Mouse (Mus musculus): ENCODE measurements at regions not wholly inside any gene's neighbourhood (a gene's known extent, or its start where the extent isn't known, plus 50 kb on each side); places are given as distances from the start of the nearest gene placed in this dataset.

DNA sequence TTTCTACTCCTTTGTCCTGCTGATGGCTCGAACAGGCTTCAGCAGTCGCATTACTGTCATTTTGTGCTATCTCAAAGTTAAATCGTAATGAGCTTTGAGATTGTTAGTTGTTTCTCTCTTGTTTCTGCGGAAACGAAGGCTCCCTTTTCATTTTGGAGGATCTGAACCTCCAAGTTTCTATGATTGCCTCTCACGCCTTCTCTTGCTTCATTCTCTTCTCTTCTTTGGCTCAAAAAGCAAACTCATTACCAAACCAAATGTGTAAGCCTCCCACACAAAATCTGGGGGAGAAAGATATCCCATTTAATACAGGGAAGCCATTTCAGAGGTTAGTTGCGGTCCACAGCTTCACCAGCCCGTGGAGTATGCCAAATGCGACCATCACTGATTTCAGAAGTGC lies 121.1 kb upstream of the Gm6657 start:
- no peak overlapping the region for H3K9ac ChIP-seq (ENCODE audit: low read depth, low read length)
- ATAC-seq = no peak
- no peak overlapping the region for H3K4me3 ChIP-seq (ENCODE audit: low read length)
- H3K4me2 ChIP-seq (ENCODE audit: low read depth, low read length) = no peak overlapping the region
- 87% methylated on average over 9 of the region's 9 CpGs for WGBS
- H3K36me3 ChIP-seq (ENCODE audit: control insufficient read depth, insufficient read depth, low read length) = no peaks in the 10 kb centered on the region
- no peaks in the 10 kb centered on the region for H3K9me3 ChIP-seq (ENCODE audit: control insufficient read depth, low read length)
- H3K27ac ChIP-seq (ENCODE audit: low read length) = no peak overlapping the region
- H3K27me3 ChIP-seq (replicated peaks; ENCODE audit: control insufficient read depth, insufficient read depth, low read length) = no peaks in the 10 kb centered on the region
- H3K4me1 ChIP-seq (ENCODE audit: control insufficient read depth, insufficient read depth, low read length) = no peaks in the 10 kb centered on the region

GRCm38 (mm10) chr12:78074290-78074802 lies 119.7 kb upstream of the Gm6657 start:
- Histone ChIP-seq H3K36me3 (ENCODE audit: control insufficient read depth, insufficient read depth, low read length) (no peaks in the 10 kb centered on the region), H3K9ac (ENCODE audit: low read depth, low read length) (no peak overlapping the region), H3K27me3 (replicated peaks; ENCODE audit: control insufficient read depth, insufficient read depth, low read length) (no peaks in the 10 kb centered on the region), H3K27ac (ENCODE audit: low read length) (no peak overlapping the region), H3K9me3 (ENCODE audit: control insufficient read depth, low read length) (no peaks in the 10 kb centered on the region), H3K4me3 (ENCODE audit: low read length) (no peak overlapping the region), H3K4me1 (ENCODE audit: control insufficient read depth, insufficient read depth, low read length) (no peaks in the 10 kb centered on the region), H3K4me2 (ENCODE audit: low read depth, low read length) (no peak overlapping the region)
- 87% methylated on average over 8 of the region's 8 CpGs for WGBS
- ATAC-seq = no peak

GRCm38 (mm10) chr12:78077285-78077684 lies 116.8 kb upstream of the Gm6657 start:
- Histone ChIP-seq H3K4me1 (ENCODE audit: control insufficient read depth, insufficient read depth, low read length) (no peaks in the 10 kb centered on the region), H3K9me3 (ENCODE audit: control insufficient read depth, low read length) (no peaks in the 10 kb centered on the region), H3K9ac (ENCODE audit: low read depth, low read length) (no peak overlapping the region), H3K27ac (ENCODE audit: low read length) (no peak overlapping the region), H3K27me3 (replicated peaks; ENCODE audit: control insufficient read depth, insufficient read depth, low read length) (no peaks in the 10 kb centered on the region), H3K4me3 (ENCODE audit: low read length) (no peak overlapping the region), H3K4me2 (ENCODE audit: low read depth, low read length) (no peak overlapping the region), H3K36me3 (ENCODE audit: control insufficient read depth, insufficient read depth, low read length) (no peaks in the 10 kb centered on the region)
- no peak for ATAC-seq
- WGBS = 48% methylated on average over 5 of the region's 5 CpGs

DNA sequence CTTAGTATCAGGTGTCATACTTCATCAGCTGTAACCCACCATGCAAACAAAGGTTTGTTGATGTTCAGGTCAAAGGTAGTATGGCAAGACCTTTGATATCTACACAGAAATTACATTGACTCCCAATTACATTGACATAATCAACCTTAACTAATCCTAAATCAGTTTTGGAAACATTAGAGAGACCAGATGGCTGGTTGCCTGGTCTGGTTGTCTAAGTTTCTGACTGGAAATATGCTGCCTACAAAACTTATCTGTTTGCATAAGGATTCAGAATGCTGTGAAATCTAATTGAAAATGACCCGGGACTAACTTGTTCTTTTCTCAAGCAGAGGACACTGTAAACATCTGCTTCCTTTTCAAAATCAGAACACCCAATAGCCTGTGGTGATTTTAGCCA lies 111.9 kb upstream of the Gm6657 start:
- H3K27me3 ChIP-seq (replicated peaks; ENCODE audit: control insufficient read depth, insufficient read depth, low read length) = no peaks in the 10 kb centered on the region
- H3K4me2 ChIP-seq (ENCODE audit: low read depth, low read length) = no peak overlapping the region
- no peak for ATAC-seq
- H3K27ac ChIP-seq (ENCODE audit: low read length) = no peak overlapping the region
- H3K4me1 ChIP-seq (ENCODE audit: control insufficient read depth, insufficient read depth, low read length) = no peaks in the 10 kb centered on the region
- H3K9me3 ChIP-seq (ENCODE audit: control insufficient read depth, low read length) = no peaks in the 10 kb centered on the region
- no peaks in the 10 kb centered on the region for H3K36me3 ChIP-seq (ENCODE audit: control insufficient read depth, insufficient read depth, low read length)
- no peak overlapping the region for H3K4me3 ChIP-seq (ENCODE audit: low read length)
- WGBS = 42% methylated on average over 1 of the region's 1 CpGs
- no peak overlapping the region for H3K9ac ChIP-seq (ENCODE audit: low read depth, low read length)

DNA sequence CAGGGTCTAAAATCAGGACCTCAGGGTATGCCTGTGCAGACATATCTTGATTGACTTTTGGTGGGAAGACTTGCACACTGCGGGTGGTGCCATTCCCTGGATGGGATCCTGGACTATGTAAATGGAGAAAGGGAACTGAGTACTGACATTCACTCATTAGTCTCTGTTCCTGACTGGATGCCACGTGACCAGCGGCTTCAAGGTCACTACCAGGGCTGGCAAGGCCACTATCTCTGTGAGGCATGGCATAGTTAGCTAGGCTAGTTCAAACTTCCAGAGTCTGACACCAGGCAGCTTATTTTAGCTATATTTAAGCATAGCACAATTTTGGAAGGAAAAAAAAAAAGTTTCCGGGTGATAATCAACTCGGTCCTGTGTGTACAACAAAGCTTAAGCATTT lies 108.0 kb upstream of the Gm6657 start:
- Histone ChIP-seq H3K9ac (ENCODE audit: low read depth, low read length) (no peak overlapping the region), H3K4me2 (ENCODE audit: low read depth, low read length) (no peak overlapping the region), H3K36me3 (ENCODE audit: control insufficient read depth, insufficient read depth, low read length) (no peaks in the 10 kb centered on the region), H3K27me3 (replicated peaks; ENCODE audit: control insufficient read depth, insufficient read depth, low read length) (no peaks in the 10 kb centered on the region), H3K9me3 (ENCODE audit: control insufficient read depth, low read length) (no peaks in the 10 kb centered on the region), H3K4me1 (ENCODE audit: control insufficient read depth, insufficient read depth, low read length) (no peaks in the 10 kb centered on the region), H3K27ac (ENCODE audit: low read length) (no peak overlapping the region), H3K4me3 (ENCODE audit: low read length) (no peak overlapping the region)
- ATAC-seq = no peak
- 80% methylated on average over 5 of the region's 5 CpGs for whole genome bisulfite sequencing

- WGBS = 55% methylated on average over 1 of the region's 1 CpGs
- no peaks in the 10 kb centered on the region for H3K36me3 ChIP-seq (ENCODE audit: control insufficient read depth, insufficient read depth, low read length)
Measured at GRCm38 (mm10) chr12:78087921-78088320, 106.1 kb upstream of the Gm6657 start.

DNA sequence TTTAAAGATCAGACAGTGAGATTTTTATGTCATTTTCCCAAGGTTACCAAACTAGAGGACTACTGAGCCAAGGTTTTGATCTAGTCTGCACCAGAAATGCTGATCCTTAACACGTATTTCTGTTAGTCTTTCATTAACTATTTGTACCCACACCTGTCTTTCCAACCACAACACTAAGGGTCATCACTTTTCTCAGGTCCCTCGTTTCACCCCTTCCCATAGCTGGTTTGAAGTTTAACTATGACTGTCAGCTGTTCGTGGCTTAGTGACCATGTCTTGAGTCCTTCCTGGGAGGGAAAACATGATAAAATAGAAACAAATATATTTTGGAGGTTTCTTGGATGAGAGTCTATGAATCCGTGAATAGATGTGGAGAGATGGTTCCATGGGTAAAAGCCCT lies 99.6 kb upstream of the Gm6657 start:
- no peaks in the 10 kb centered on the region for H3K36me3 ChIP-seq (ENCODE audit: control insufficient read depth, insufficient read depth, low read length)
- 84% methylated on average over 4 of the region's 4 CpGs for WGBS
- no peak for ATAC-seq
- no peak overlapping the region for H3K9ac ChIP-seq (ENCODE audit: low read depth, low read length)
- H3K27me3 ChIP-seq (replicated peaks; ENCODE audit: control insufficient read depth, insufficient read depth, low read length) = no peaks in the 10 kb centered on the region
- H3K4me2 ChIP-seq (ENCODE audit: low read depth, low read length) = no peak overlapping the region
- H3K4me1 ChIP-seq (ENCODE audit: control insufficient read depth, insufficient read depth, low read length) = no peaks in the 10 kb centered on the region
- no peak overlapping the region for H3K4me3 ChIP-seq (ENCODE audit: low read length)
- no peak overlapping the region for H3K27ac ChIP-seq (ENCODE audit: low read length)
- no peaks in the 10 kb centered on the region for H3K9me3 ChIP-seq (ENCODE audit: control insufficient read depth, low read length)

More at GRCm38 (mm10) chr12:78087921-78088320, 106.1 kb upstream of the Gm6657 start:
- no peaks in the 10 kb centered on the region for H3K27me3 ChIP-seq (replicated peaks; ENCODE audit: control insufficient read depth, insufficient read depth, low read length)
- H3K27ac ChIP-seq (ENCODE audit: low read length) = no peak overlapping the region
- H3K9me3 ChIP-seq (ENCODE audit: control insufficient read depth, low read length) = no peaks in the 10 kb centered on the region
- H3K9ac ChIP-seq (ENCODE audit: low read depth, low read length) = no peak overlapping the region
- no peak overlapping the region for H3K4me2 ChIP-seq (ENCODE audit: low read depth, low read length)
- H3K4me3 ChIP-seq (ENCODE audit: low read length) = no peak overlapping the region
- no peak for ATAC-seq
- H3K4me1 ChIP-seq (ENCODE audit: control insufficient read depth, insufficient read depth, low read length) = no peaks in the 10 kb centered on the region

DNA sequence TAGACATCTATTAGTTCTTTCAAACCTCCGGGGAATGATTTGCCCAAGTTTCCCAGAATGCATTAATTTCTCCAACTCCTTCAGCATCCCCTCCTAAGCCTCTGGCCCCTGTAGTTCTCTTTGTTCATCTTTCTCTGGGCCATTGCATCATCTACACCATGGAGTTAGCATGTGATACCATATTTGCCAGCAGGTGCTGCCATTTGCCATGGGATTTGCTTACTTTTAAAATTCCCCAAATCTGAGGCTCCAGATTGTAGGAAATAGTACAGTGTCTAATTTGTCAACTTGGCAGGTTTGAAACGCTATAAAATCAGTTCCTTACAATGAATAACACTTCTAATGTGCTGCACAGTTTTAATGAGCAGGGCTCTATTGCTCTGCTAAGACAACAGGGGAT lies 98.7 kb upstream of the Gm6657 start:
- H3K9ac ChIP-seq (ENCODE audit: low read depth, low read length) = no peak overlapping the region
- H3K27me3 ChIP-seq (replicated peaks; ENCODE audit: control insufficient read depth, insufficient read depth, low read length) = no peaks in the 10 kb centered on the region
- 58% methylated on average over 2 of the region's 2 CpGs for WGBS
- no peak overlapping the region for H3K4me2 ChIP-seq (ENCODE audit: low read depth, low read length)
- no peaks in the 10 kb centered on the region for H3K9me3 ChIP-seq (ENCODE audit: control insufficient read depth, low read length)
- H3K27ac ChIP-seq (ENCODE audit: low read length) = no peak overlapping the region
- H3K36me3 ChIP-seq (ENCODE audit: control insufficient read depth, insufficient read depth, low read length) = no peaks in the 10 kb centered on the region
- no peaks in the 10 kb centered on the region for H3K4me1 ChIP-seq (ENCODE audit: control insufficient read depth, insufficient read depth, low read length)
- H3K4me3 ChIP-seq (ENCODE audit: low read length) = no peak overlapping the region
- no peak for ATAC-seq

- Histone ChIP-seq H3K4me3 (ENCODE audit: low read length) (no peak overlapping the region), H3K9ac (ENCODE audit: low read depth, low read length) (no peak overlapping the region), H3K9me3 (ENCODE audit: control insufficient read depth, low read length) (no peaks in the 10 kb centered on the region), H3K27me3 (replicated peaks; ENCODE audit: control insufficient read depth, insufficient read depth, low read length) (no peaks in the 10 kb centered on the region), H3K36me3 (ENCODE audit: control insufficient read depth, insufficient read depth, low read length) (no peaks in the 10 kb centered on the region), H3K4me1 (ENCODE audit: control insufficient read depth, insufficient read depth, low read length) (no peaks in the 10 kb centered on the region), H3K27ac (ENCODE audit: low read length) (no peak overlapping the region), H3K4me2 (ENCODE audit: low read depth, low read length) (no peak overlapping the region)
- WGBS = 85% methylated on average over 2 of the region's 2 CpGs
- no peak for ATAC-seq
Measured at GRCm38 (mm10) chr12:78095916-78096315, 98.1 kb upstream of the Gm6657 start.

- no peaks in the 10 kb centered on the region for H3K4me1 ChIP-seq (ENCODE audit: control insufficient read depth, insufficient read depth, low read length)
- no peaks in the 10 kb centered on the region for H3K36me3 ChIP-seq (ENCODE audit: control insufficient read depth, insufficient read depth, low read length)
- no peak overlapping the region for H3K4me3 ChIP-seq (ENCODE audit: low read length)
- H3K27me3 ChIP-seq (replicated peaks; ENCODE audit: control insufficient read depth, insufficient read depth, low read length) = no peaks in the 10 kb centered on the region
- H3K4me2 ChIP-seq (ENCODE audit: low read depth, low read length) = no peak overlapping the region
- no peak overlapping the region for H3K27ac ChIP-seq (ENCODE audit: low read length)
- ATAC-seq = no peak
- H3K9me3 ChIP-seq (ENCODE audit: control insufficient read depth, low read length) = no peaks in the 10 kb centered on the region
- 56% methylated on average over 1 of the region's 1 CpGs for WGBS
- H3K9ac ChIP-seq (ENCODE audit: low read depth, low read length) = no peak overlapping the region
Measured at GRCm38 (mm10) chr12:78097119-78097518, 96.9 kb upstream of the Gm6657 start.
